Mouse (Mus musculus): ENCODE measurements around the gene Lime1.

Lime1 gene

DNA sequence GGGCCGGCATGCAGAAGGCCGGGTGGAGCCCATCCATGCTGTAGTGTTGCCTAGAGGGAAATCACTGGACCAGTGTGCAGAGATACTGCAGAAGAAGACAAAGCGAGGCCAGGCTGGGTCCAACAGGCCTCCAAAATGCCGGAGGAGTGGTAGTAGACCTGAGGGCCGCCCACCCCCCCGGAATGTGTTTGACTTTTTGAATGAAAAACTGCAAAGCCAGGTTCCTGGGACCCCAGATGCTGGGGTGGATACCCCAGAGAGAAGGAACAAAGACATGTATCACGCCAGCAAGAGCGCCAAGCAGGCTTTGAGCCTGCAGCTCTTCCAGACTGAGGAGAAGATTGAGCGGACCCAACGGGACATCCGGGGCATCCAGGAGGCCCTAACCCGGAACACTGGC, at the start of gene Lime1:
Lime1 (plus strand) TSS at position 301 of the 400 bp plus-strand sequence.
- no peak for DNase-seq

DNA sequence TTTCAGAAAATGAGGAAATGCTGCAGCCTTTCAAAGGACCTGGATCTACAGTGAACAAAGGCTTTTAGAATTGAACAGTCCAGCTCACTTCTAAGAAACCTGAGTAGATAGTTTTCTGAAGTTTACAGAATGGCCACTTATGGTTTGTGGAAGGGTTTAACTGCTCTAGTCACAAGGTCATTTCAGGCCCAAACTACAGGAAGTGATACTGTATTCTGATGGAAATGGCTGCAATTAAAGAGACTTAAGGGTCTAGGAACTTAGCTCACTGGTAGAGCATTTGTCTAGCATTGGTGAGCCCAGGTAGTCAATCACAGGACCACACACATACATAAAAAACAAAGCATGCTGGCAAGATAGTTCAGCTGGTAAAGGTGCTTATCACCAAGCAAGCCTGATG, 47.3 kb upstream of the Lime1 start:
- DNase-seq, result no peak

DNA sequence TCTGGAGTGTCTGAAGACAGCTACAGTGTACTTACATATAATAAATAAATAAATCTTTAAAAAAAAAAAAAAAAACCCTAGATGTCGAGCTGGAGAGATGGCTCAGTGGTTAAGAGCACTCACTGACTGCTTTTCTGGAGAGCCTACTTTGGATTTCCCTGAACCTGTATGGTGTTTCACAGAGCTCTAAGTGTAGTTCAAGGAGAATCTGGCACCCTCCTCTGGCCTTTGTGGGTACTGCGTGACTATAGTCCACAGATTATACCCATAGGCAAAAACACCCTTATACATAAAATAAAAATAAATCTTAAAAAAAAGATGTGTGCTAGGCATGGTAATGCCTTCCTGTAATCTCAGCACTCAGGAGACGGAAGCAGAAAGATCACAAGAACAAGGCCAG, 45.9 kb upstream of the Lime1 start:
- DNase-seq, result peak; percentile 58 to 64

- DNase-seq, result no peak
These were observed 39.5 kb upstream of the Lime1 start for GRCm38 (mm10) chr2:181340426-181340825.

GRCm38 (mm10) chr2:181342766-181343165, 37.1 kb upstream of the Lime1 start:
- peak in 1 of 2 experiments; percentile 7 for DNase-seq

GRCm38 (mm10) chr2:181356780-181357179, 23.1 kb upstream of the Lime1 start:
- DNase-seq, result no peak

DNA sequence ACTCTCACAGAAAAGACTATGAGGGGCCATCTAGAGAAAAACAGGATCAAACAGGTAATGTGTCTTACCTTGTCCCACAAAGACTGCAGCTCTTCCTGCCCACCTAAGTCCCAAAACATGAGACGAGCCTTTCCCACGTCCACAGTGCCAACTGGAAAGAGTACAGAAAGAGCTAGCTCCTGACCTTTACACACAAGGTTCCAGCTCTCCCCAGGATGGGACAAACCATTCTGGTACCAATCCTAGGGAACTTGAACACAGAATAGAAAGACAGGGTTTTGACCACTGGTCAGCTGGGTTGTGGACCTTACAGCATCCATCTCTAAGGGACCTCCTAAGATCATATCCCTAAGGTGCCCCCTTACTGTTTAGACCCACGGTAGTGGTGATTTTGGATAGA, 15.9 kb upstream of the Lime1 start:
- no peak for DNase-seq

DNA sequence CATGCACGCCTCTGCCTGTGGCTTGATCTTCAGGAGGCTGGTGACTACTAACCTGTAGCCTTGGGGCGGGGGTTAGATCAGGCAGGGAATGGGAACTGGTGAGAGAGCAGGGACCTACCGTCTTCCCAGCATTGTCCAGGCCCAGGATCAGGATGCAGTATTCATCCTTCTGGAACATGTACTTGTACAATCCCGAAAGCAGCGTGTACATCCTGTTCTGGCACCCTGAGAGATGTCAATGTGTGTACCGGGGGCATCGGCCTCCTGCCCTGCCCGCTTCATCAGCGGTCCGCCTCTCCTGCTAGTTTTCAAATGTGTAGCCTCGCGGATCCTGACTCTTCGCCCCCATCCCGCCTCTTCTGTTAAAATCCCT, 15.4 kb upstream of the Lime1 start:
- no peak for DNase-seq

GRCm38 (mm10) chr2:181364860-181365596, 14.8 kb upstream of the Lime1 start, which contains the start of the genes Zgpat and Arfrp1:
Zgpat (plus strand) TSS chr2:181364928.
Arfrp1 (minus strand) TSS chr2:181365404.
- peak; percentile 88 to 91 for DNase-seq

- DNase-seq, result peak in 1 of 2 experiments; percentile 21
These were observed 14.2 kb upstream of the Lime1 start for GRCm38 (mm10) chr2:181365655-181366075.

DNA sequence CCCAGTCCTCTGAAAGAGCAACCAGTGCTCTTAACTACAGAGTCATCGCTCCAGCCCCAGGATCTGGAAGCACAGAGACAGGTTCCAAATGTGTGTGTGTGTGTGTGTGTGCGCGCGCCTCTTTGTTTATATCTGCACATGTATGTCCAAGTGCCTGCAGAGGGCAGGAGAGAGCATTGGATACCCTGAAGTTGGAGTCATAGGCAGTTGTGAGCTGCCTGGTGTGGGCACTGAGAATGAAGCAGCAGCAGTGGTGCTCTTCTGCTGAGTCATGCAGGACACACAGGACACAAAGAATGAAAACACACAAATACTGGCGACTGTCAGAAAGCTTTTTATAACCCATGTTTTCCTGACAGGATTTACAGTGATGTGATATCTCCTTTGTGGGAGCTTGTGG, 9.9 kb upstream of the Lime1 start:
- no peak for DNase-seq

DNA sequence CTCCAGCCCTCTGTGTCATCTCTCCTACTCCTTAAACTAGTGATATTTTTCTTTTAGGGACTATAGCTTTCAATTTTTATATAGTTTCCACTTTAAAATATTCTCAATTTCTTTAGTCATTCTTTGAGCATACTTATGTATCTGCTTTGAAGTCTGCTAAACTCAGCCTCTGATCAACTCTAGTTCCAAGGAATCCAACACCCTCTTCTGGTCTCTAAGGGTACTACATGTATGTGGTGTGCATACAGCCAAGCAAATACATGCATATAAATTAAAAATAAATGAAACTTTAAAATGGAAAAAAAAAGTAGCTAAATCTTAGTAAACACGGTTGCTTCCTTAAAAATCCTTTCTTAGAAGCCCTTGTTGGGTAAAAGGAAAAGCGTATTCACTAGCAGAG, 4.1 kb upstream of the Lime1 start:
- peak in 1 of 2 experiments; percentile 16 for DNase-seq

DNA sequence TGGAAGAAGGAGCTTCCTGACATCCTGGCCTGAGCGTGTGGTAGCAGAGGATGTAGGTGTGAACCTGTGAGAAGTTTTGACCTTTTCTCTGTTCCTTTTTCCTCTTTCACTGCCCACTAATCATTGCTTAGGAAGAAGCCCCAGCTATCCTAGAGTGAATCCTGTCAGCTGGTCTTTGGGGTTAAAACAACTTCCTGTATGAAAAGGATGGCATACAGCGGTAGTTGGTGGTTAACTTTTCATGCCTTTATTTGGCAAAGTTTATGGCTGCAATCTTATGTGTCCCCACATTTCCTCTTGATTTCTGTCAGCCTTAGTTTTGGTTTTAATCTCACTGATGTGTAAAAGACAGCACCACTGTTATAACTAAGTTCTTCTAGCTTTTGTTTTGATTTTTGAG, 2.6 kb upstream of the Lime1 start:
- DNase-seq, result no peak

GRCm38 (mm10) chr2:181378701-181379100, 1.2 kb upstream of the Lime1 start:
- DNase-seq, result no peak

GRCm38 (mm10) chr2:181380251-181380650, 373 bp downstream of the Lime1 start:
- no peak for DNase-seq

DNA sequence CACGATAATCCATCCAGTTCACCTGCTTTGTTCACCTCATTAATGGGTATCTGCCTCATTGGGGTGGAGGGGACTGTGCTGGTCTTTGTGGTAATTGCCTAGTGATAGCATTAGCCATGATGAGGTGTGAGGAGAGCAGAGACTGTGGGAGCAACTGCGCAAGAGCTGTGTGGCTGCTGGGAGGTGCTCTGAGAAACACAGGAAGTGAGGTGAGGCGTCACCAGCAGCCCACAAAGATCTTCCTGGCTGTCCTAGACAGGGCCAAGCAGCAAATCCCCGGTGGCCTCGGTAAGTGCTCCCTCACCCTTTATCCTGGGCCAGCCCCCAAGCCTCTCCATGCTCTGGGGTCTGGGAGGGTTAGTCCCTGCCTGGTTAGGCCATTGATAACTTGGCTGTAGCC, 1.2 kb downstream of the Lime1 start:
- DNase-seq, result no peak

GRCm38 (mm10) chr2:181381631-181382306, 1.9 kb downstream of the Lime1 start:
- DNase-seq, result no peak

GRCm38 (mm10) chr2:181384463-181384862, 4.6 kb downstream of the Lime1 start:
- no peak for DNase-seq

GRCm38 (mm10) chr2:181384919-181385391, 5.1 kb downstream of the Lime1 start:
- peak; percentile 71 to 77 for DNase-seq

DNA sequence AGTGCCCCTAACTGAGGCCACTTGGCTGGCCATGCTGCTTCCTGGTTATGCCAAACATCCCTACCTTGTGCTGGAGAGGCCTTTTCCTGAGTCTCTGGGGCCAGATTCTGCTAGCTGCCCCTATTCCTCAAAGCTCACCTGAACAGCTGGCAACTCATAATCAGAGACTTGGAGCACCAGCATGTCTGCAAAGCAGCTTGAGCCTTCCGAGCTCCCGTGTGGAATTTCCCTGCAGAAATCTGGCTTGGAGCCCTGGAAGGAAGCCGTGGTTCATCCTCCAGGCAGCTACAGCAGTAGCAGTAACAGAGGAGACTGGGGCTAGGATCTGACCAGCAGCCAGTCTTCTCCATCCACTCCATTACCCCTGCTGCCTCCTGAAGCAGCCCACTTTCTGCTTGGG, 6.0 kb downstream of the Lime1 start:
- peak in 1 of 2 experiments; percentile 23 for DNase-seq

- no peak for DNase-seq
These were observed 6.9 kb downstream of the Lime1 start for GRCm38 (mm10) chr2:181386663-181387210.

GRCm38 (mm10) chr2:181390136-181390870, 10.4 kb downstream of the Lime1 start:
- no peak for DNase-seq

DNA sequence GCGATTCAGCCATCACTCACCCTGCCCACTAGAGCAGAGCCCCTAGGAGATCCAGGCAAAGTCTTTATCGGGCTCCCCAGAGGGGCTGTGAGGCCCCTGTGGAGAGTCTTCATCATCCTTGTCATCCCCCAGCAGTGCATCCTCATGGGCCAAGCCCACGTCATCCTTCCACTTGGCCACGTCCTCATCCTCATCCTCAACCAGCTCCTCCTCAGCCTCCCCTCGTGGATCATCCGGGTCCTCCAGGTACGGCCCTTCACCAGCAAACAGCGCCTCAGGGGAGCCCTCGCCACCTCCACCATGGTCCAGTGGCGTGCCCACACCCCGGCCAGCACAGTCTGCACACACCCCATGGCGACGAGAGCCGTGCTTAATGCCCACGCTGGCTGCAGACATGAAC, 11.1 kb downstream of the Lime1 start:
- DNase-seq, result no peak
